Mouse (Mus musculus): ENCODE results near the gene P3h3. TPM values are rescaled to one million over a fixed set of nuclear protein-coding genes. Genes with fewer than 3 reads are reported as not detected.
A peak's percentile ranks its signal among the peaks of the same experiment; 100 is the strongest.

Gene P3h3
- total RNA-seq, 2 experiments from 2014 or later = 3.5 to 4.9 TPM

- no peak for DNase-seq (ENCODE audit: low spot score)
Measured at GRCm38 (mm10) chr6:124866560-124866959, 9.0 kb upstream of the P3h3 start.

DNA sequence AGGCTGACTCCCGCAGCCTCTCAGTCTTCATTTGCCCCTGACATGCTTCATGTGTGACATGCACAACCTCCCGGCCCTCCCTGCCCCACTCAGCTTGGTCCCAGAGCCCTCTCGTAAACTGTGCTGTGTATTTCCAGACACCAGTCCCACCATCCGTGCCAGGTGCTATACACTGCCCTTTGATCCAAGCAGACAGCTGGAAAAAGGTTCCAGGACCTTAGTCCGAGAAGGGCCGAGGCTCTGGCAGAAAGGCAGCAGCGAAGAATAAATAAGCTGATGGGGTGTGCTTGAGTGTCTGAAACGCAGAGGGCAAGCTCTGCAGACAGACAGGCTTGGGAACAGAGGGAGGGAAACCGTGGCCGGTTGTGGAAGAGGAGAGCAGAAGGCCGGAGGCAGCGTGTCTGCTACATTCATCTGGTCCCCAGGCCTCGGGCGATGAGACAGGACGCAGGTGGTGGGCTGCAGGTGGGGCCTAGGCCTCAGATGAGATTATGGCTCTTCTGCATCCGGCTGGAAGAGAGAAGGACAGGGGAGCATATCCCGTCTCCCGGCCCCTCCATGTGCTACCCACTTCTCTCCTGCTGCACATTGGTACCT, 8.3 kb upstream of the P3h3 start:
- no peak for DNase-seq (ENCODE audit: low spot score)

GRCm38 (mm10) chr6:124863658-124864298, 6.2 kb upstream of the P3h3 start, which contains the start of gene Gpr162:
Gpr162 (minus strand) TSS chr6:124863983.
- DNase-seq (ENCODE audit: low spot score) = no peak

DNA sequence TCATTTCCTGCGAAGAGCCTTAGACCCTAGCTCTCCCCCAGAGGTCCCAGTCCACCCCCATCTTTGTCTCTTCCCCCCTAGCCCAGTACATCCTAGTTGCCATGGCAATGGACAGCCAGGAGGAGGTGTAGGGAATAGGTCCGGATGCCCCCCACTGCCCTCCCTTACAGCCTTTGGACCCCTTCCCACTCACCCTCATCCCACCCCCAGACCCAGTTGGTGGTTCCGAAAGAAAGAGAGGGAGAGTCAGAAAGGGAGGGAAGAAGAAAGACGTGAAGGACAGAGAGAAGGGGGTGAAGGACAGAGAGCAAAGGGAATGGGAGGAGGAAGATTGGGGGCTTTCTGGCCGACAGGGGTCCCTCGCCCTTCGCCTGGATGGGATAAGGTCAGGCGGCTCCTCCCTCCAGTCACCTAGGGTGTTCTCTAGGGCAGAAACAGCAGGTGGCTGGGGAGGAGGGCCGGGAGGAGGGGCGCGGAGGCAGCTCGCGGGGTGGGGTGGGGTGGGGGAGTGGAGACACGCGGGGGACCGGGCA, 5.6 kb upstream of the P3h3 start:
- DNase-seq (ENCODE audit: low spot score) = no peak

DNA sequence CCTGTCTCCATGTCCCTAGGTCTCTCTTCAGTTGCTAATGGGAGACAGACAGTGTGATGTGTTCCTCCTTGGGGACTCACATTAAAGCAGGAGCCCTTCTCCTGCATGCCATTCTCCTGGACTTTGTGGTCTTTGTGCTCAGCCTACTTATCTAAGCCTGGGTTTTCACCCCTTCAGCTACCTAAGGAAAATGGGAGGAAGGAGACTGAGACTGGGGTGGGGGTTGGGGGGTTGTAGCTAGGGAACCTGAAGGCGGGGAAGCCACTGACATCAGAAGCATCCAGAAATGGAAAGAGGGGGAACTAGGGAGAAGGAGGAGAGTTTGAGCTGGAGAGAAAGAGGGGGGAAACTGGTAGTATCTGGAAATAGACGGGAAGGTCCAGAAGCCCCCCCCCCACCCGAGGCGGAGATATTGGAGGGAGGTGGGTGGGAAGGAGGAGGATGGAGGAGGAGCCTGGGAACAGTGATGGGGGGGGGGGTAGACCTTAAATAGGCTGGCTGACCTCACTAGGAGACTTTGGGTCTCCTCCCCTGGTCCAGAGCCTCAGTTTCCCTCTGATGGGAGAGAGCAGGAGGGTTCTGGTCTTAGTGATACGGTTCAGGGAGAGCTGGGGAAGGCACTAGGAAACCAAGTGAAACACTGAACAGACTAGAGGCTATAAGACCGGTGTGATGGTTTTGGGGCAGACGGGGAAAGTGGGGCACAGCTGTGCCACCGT, 5.0 kb upstream of the P3h3 start:
- no peak for DNase-seq (ENCODE audit: low spot score)

- DNase-seq (ENCODE audit: low spot score) = no peak
Measured at GRCm38 (mm10) chr6:124861802-124862201, 4.2 kb upstream of the P3h3 start.

- no peak for DNase-seq (ENCODE audit: low spot score)
Measured at GRCm38 (mm10) chr6:124861266-124861665, 3.7 kb upstream of the P3h3 start.

- no peak for DNase-seq (ENCODE audit: low spot score)
Measured at GRCm38 (mm10) chr6:124860511-124860910, 3.0 kb upstream of the P3h3 start.

DNA sequence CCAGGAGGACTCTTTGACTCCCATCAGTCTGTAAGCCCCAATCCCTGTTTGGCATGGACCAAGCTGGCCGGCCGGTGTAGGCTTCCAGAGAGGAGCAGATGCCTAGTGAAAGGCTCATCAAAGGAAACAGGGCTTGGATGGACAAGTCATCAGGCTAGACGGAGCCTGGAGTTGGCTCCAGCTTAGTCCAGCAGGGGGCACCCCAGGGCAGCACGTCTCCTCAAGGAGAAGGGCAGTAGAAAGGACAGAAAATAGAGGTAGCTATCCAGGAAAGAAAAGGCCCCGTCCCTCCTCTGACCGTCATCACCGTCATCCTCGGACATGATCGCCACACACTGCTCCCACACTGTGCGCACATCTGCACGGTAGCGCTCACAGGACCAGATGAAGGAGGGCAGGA, 2.2 kb upstream of the P3h3 start:
- DNase-seq (ENCODE audit: low spot score) = peak; percentile 87

DNA sequence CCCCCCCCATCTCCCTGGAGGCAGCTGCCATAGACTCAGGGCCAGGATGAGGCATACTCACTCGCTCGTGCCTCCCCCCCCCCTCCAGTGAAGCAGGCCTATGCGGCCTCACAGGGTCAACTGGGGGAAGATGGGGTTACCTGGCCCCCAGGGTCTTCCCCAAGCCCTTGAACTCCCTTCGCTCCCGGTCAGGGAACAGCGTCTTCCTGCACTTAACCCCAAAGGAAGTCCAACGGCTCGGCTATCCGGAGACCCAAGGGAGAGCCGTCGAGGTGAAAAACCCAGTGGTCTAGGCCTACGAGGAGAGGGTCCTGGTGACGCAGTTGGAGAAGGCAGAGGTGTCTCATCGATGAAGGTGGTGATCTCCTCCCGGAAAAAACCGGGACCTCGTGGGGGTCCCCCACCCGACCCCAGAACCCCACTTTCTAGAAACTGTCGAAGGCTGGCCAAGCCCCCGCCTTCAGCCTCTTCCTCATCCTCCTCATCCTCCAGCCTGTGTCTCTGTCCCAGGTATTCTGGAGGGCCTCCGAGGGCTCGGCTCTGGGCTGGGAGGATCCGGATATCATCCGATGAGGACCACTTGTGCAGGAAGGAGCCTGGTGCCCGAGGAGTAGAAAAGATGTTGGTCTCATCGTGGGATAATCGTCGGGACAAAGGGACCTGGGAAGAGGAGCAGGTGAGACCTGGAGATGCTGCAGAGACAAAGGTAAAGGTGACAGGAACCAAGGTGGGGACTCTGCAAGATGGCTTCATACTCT, 1.2 kb upstream of the P3h3 start:
- DNase-seq (ENCODE audit: low spot score) = no peak

GRCm38 (mm10) chr6:124857840-124858530, 433 bp upstream of the P3h3 start:
- DNase-seq (ENCODE audit: low spot score) = no peak

- DNase-seq (ENCODE audit: low spot score) = no peak
Measured at GRCm38 (mm10) chr6:124856321-124856720, 1.2 kb downstream of the P3h3 start.

- DNase-seq (ENCODE audit: low spot score) = no peak
Measured at GRCm38 (mm10) chr6:124854647-124855046, 2.9 kb downstream of the P3h3 start.

GRCm38 (mm10) chr6:124850535-124850934, 7.0 kb downstream of the P3h3 start:
- DNase-seq (ENCODE audit: low spot score) = no peak

GRCm38 (mm10) chr6:124847305-124847704, 10.2 kb downstream of the P3h3 start:
- DNase-seq (ENCODE audit: low spot score) = peak; percentile 91

GRCm38 (mm10) chr6:124840241-124841167, 17.0 kb downstream of the P3h3 start, which contains the start of gene Gnb3:
Gnb3 (minus strand) TSS chr6:124840275.
- DNase-seq (ENCODE audit: low spot score) = no peak

- DNase-seq (ENCODE audit: low spot score) = peak; percentile 65
Measured at GRCm38 (mm10) chr6:124839805-124840204, 17.7 kb downstream of the P3h3 start.

DNA sequence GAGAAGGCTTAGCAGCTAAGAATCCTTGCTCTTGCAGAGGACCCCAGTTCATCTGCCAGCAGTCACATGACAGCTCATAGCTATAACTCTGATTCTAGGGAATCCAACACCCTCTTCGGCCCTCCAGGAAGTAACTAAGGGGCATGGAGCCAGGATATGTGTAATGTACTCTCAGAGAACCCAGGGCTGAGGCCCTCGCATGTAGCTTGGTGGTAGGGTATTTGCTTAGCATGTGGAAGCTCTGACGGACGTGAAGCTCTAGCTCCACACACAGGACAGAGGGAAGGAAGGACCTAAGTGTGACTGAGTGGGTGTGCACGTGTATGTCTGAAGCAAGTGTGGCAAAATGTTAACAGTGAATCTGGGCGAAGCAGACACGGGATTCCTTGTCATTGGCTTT, 21.1 kb downstream of the P3h3 start:
- no peak for DNase-seq (ENCODE audit: low spot score)

DNA sequence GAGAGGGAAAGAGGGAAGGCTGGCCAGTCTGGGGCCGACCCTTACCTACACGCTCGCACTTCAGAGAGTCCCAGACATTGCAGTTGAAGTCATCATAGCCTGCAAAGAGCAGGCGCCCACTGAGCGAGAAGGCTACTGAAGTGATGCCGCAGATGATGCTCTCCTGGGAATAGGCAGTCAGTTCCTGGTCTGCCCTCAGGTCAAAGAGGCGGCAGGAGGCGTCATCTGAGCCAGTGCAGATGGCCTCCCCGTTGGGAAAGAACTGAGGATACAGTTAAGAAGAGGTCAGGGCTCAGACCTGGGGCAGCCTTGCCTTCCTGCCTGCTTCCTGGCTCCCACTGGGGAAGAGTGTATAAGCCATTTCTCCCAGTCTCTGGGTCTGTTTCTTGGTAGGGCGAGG, 22.0 kb downstream of the P3h3 start:
- DNase-seq (ENCODE audit: low spot score) = no peak

DNA sequence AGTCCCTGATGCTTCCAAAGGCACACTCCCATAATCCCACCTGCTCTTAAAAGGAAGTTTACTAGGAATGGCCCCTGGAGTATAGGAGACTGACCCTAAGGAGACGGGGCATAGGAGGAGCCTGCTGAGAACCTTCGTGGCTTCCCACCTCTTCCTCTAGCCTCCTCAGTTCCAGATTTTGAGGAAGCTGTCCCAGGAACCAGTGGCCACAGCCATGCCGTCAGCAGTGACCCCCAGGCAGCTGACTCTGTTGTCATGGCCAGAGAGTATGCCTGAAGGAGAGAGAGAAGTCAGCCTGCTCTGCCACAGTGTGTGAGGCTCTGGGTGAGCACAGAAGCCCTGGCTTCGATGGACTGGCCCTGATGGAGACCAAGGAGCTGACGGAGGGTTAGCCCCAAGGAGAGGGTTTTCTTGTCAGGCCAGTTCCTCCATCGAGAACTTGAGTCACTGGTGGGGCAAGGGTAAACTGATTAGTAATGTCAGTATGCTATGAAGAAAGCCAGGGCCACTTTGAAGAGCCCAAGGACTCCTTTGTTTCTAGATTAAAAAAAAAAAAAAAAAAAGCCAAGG, 23.0 kb downstream of the P3h3 start:
- DNase-seq (ENCODE audit: low spot score) = no peak

Data from gastrocnemius, adult 18-20 months (tissue).